Mouse (Mus musculus) testis, adult 2 months (tissue): Measurements from ENCODE around the gene Shisa8.

Experiments
- CTCF ChIP-seq: fragments of 200-500 bp; IDR thresholded peaks from 2 replicates; pipeline ENCODE4 v1.5.1; 2012; ENCODE audit warnings: low read depth, mild to moderate bottlenecking, inconsistent platforms, low read length, moderate library complexity; ENCODE audit not compliant: control insufficient read depth, insufficient read depth, insufficient replicate concordance
- POLR2A ChIP-seq: fragments of 200-500 bp; IDR thresholded peaks from 2 replicates; pipeline ENCODE4 v1.6.1; 2012; ENCODE audit warnings: low read depth, mild to moderate bottlenecking, inconsistent platforms, low read length, moderate library complexity; ENCODE audit not compliant: control insufficient read depth

GRCm38 (mm10) chr15:82163356-82164060, 49.1 kb downstream of the Shisa8 start:
- TF ChIP-seq POLR2A (no peak), CTCF (no peak)
